Mouse (Mus musculus) cerebral cortex, adult 2 months (tissue): Measurements from ENCODE around the gene 4833439L19Rik.

ENCODE experiments used
- WGBS: fragments of 180-500 bp; shearing (Covaris S2); methylation state at CpG from one replicate; pipeline ENCODE4 v1.1.7; 2018; 5-methylcytosine and 5-hydroxymethylcytosine counted together

4833439L19Rik gene

DNA sequence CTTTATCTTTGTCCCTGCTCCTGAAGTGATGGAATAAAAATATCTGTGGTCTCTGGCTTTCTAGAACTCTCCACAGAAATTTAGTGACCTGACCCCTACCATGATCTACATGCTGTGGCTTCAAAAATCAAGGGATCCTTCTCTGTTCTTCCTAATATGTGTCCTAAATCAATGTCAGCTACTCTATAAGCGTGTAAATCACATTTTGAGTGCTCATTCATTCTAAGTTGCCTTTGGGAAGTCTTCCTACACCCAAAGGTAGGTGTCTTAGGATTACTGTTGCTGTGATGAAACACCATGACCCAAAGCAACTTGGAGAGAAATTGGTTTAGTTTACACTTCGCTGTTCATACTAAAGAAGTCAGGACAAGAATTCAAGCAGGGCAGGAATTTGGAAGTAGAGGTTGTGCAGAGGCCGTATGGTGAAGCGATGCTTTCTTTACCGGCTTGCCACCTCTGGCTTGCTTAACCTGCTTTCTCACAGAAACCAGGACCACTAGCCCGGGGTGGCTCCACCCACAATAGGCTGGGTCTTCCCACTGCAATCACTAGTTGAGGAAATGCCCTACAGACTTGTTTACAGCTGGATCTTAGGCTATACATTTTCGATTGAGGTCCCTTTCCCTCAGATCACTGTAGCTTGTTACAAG lies 60.5 kb downstream of the 4833439L19Rik start:
- 56% methylated on average over 7 of the region's 7 CpGs for WGBS

DNA sequence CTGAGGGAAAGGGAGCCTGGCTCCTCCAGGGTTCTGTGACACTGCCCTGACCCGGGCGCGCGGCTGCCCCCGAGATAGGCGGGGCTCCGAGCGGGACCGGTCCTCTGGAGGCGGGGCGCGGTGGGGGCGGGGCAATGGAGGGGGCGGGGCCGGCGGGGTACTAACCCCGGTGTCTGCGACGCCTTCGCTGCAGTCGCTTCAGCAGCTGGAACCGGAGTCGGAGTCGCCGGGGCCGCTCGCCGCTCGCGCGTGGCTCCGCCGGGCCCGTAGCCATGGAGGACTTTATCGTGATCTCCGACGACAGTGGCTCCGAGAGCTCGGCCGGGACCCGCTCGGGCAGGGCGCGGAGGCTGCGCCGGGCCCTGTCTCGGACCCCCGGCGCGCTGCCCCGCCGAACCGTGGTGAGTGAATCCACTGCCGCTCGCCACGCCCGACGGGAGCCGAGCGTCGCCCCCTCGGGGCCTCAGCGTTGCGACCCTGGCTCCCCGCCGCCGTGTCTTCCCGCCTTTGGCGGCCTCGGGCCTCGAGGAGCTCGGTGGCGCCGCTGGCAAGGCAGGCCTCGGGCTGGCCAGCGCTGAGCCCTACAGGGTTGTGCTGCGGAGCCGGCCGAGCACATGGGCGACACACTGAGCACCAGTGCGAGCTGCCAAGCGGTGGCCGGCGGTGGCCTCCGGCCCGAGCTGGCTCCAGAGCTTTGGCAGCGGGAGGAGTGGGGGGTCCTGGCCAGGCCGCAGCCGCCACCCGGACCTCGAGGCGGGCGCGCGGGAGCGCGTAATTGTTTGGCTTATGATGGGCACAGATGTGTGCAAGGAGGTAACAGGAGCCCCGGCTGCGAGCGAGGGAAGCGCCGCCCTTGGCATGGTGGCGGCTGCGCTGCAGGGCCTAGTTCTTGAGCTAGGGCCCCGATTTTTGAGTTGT lies 61.4 kb downstream of the 4833439L19Rik start, which contains the start of gene Simc1:
TSS of gene Simc1 (plus strand) at position 176 of the 918 bp plus-strand sequence.
- under 1% methylated on average over 105 of the region's 105 CpGs for WGBS

DNA sequence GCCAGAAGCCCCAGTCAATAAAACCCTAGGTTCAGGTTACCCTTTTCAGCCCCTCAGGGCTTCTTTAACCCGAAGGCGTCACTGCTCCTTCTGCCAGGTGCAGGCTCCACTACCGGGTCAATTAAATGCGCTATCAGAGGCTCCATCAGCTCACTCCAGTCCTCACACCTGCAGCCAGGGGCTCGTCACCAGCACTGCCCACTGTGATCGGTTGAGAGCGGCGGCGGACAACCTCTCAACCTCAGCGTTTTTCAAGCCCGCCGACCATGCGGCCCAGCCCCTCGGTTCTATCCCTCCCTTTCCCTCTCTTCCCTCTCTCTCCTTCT lies 62.0 kb downstream of the 4833439L19Rik start:
- 4% methylated on average over 14 of the region's 14 CpGs for WGBS

DNA sequence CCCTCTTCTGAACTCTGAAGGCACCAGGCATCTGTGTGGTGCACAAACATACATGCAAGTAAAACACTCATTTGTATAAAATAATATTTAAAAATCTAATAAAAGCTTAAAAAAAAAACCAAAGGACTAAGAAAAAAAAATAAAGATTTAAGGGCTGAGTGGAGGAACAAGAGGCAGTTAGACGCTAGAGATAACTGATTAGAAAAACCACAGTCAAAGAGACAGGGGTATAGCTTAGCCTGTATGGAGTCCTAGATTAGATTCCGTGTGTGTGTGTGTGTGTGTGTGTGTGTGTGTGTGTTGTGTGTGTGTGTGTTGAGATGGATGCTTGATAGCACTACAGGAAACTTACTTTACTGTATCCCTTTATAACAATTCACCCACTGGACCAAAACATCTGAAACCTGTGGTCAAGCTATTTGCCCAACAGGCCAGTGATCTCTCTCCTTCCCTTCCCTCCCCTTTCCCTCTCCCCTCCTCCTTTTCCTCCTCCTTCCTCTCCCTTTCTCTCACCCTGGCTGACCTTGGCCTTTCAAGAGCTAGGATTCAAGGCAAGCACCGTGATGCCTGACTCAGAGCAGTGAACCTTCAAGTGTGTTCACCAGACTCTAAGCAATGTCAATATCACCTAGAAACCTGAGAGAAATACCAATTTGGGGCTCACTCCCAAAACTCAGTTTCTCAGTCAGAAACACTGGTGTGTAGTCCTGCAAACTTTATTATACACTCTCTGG lies 63.1 kb downstream of the 4833439L19Rik start:
- WGBS: 80% methylated on average over 3 of the region's 3 CpGs

DNA sequence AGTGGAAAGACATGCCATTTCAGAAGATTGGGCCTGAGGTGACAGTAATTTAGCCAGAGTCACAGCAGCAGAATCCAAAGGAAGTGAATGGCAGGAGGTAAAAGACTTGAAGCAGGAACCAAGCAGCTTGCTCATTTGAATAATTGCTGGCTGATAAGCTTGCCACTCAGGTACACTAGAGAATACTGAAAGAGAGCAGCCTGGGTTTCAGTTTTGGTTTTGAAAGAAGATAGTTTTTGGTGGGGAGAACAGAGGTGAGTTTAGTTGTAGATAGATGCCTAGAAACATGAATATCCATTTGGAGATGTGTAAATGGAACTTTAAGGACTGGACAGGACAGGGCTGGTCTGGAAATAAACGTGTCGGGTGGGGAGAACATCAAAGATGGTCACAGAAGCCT lies 63.9 kb downstream of the 4833439L19Rik start:
- WGBS: 91% methylated on average over 2 of the region's 2 CpGs
